Mouse (Mus musculus) myocyte (in vitro differentiated cells): ENCODE results near the gene Ccdc28a. TPM values are rescaled to one million over a fixed set of nuclear protein-coding genes. Genes with fewer than 3 reads are reported as not detected.

Source experiments
- H3K27me3 ChIP-seq: one replicate; pipeline ENCODE4 v1.6.1; 2011; ENCODE audit not compliant: control insufficient read depth, insufficient read depth, insufficient read length
- H3K36me3 ChIP-seq: one replicate; pipeline ENCODE4 v1.6.1; 2011; ENCODE audit not compliant: control insufficient read depth, insufficient read depth
- H3K4me2 ChIP-seq: one replicate; pipeline ENCODE4 v1.6.1; 2011; ENCODE audit warnings: low read depth, control low read depth
- H3K4me3 ChIP-seq: one replicate; pipeline ENCODE4 v1.5.1; 2011; ENCODE audit warnings: mild to moderate bottlenecking, control low read depth, moderate library complexity
- H3K79me2 ChIP-seq: one replicate; pipeline ENCODE4 v1.6.1; 2011; ENCODE audit not compliant: control insufficient read depth, insufficient read depth
- H3ac ChIP-seq: one replicate; pipeline ENCODE4 v1.6.1; 2011; ENCODE audit not compliant: control insufficient read depth, insufficient read length
- CEBPB ChIP-seq: IDR thresholded peaks from 2 replicates; pipeline ENCODE4 v1.6.1; 2011; ENCODE audit warnings: mild to moderate bottlenecking, moderate library complexity; ENCODE audit not compliant: poor library complexity, insufficient read depth, severe bottlenecking
- E2F4 ChIP-seq: IDR thresholded peaks from one replicate; pipeline ENCODE4 v1.6.1; 2011; ENCODE audit warnings: mild to moderate bottlenecking, control low read depth, moderate library complexity; ENCODE audit not compliant: insufficient read depth
- MAX ChIP-seq: IDR thresholded peaks from one replicate; pipeline ENCODE4 v1.6.1; 2011; ENCODE audit warnings: low read depth, mild to moderate bottlenecking, control low read depth
- MYOD1 ChIP-seq, 3 experiments: IDR thresholded peaks; one replicate each; pipeline ENCODE4 v1.6.1; 2011; ENCODE audit warnings: control low read depth in 2 of 3, low read depth in 2 of 3, mild to moderate bottlenecking in 2 of 3, moderate library complexity in 1 of 3; ENCODE audit not compliant: insufficient read length in 2 of 3, control insufficient read depth in 1 of 3
- MYOG ChIP-seq, 3 experiments: IDR thresholded peaks; one replicate each; pipeline ENCODE4 v1.6.1; 2011; ENCODE audit warnings: control low read depth in 2 of 3, low read depth in 2 of 3, mild to moderate bottlenecking in 2 of 3; ENCODE audit not compliant: insufficient read length in 2 of 3, control insufficient read depth in 1 of 3, insufficient read depth in 1 of 3
- POLR2A ChIP-seq: IDR thresholded peaks from one replicate; pipeline ENCODE4 v1.6.1; 2011; ENCODE audit warnings: low read depth, mild to moderate bottlenecking, control low read depth, moderate library complexity; ENCODE audit not compliant: insufficient read length
- POLR2AphosphoS2 ChIP-seq: IDR thresholded peaks from one replicate; pipeline ENCODE4 v1.6.1; 2011; ENCODE audit warnings: low read depth, control low read depth; ENCODE audit not compliant: insufficient read length
- REST ChIP-seq: IDR thresholded peaks from one replicate; pipeline ENCODE4 v1.6.1; 2011; ENCODE audit warnings: mild to moderate bottlenecking, control low read depth, moderate library complexity; ENCODE audit not compliant: insufficient read depth, insufficient read length
- SRF ChIP-seq: IDR thresholded peaks from one replicate; pipeline ENCODE4 v1.6.1; 2011; ENCODE audit warnings: low read depth; ENCODE audit not compliant: control insufficient read depth, insufficient read length
- TCF12 ChIP-seq: IDR thresholded peaks from one replicate; pipeline ENCODE4 v1.6.1; 2011; ENCODE audit warnings: mild to moderate bottlenecking, control low read depth; ENCODE audit not compliant: poor library complexity, insufficient read depth, severe bottlenecking
- TCF3 ChIP-seq: IDR thresholded peaks from one replicate; pipeline ENCODE4 v1.6.1; 2011; ENCODE audit warnings: low read depth, control low read depth; ENCODE audit not compliant: insufficient read length
- USF1 ChIP-seq: IDR thresholded peaks from one replicate; pipeline ENCODE4 v1.6.1; 2011; ENCODE audit warnings: low read depth, mild to moderate bottlenecking, control low read depth, moderate library complexity
- polyA plus RNA-seq: library from polyadenylated mRNA; unstranded; fragments of >200 nt; fragmentation: generic; extraction: Trizol; gene quantifications from one replicate; pipeline ENCODE4 v1.2.1, GENCODE M21; 2012; ENCODE audit warnings: missing spikeins

Gene Ccdc28a
- polyA plus RNA-seq, 1 experiment: 7.3 TPM

DNA sequence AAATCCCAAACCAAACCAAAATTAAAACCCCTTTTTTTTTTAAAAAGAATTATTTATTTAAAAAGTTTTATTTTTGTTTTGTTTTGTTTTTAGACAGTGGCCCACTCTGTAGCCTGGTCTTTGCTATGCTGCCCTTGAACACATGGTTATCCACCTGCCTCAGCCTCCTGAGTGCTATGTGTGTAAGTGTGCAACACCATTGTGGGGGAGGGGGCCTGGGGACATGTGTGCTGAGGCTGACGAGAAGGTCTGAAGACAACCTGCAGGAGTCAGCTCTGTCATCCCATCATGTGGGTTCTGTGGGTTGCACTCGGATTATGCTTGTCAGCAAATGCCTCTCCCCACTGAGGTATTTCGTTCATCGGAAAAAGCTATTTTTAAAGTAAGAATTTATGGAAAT lies 45.3 kb downstream of the Ccdc28a start:
- H3K4me2 ChIP-seq: no peak overlapping the region
- no peak overlapping the region for H3ac ChIP-seq
- H3K4me3 ChIP-seq: no peak overlapping the region
- peak in 2 of 3 experiments; percentile 29 to 55 for TF ChIP-seq MYOG (IDR thresholded peaks at IDR 0.05; ENCODE audit: control insufficient read depth in 1 of 3, insufficient read depth in 1 of 3, insufficient read length in 2 of 3, low read depth in 2 of 3)
- TF ChIP-seq USF1: no peak
- no peak for TF ChIP-seq POLR2AphosphoS2
- peak in 2 of 3 experiments; percentile 6 to 20 for TF ChIP-seq MYOD1 (IDR thresholded peaks at IDR 0.05; ENCODE audit: control insufficient read depth in 1 of 3, insufficient read length in 2 of 3, low read depth in 2 of 3)
- no peak for TF ChIP-seq SRF
- H3K27me3 ChIP-seq: no peaks in the 10 kb centered on the region
- H3K79me2 ChIP-seq: no peaks in the 10 kb centered on the region
- no peaks in the 10 kb centered on the region for H3K36me3 ChIP-seq

DNA sequence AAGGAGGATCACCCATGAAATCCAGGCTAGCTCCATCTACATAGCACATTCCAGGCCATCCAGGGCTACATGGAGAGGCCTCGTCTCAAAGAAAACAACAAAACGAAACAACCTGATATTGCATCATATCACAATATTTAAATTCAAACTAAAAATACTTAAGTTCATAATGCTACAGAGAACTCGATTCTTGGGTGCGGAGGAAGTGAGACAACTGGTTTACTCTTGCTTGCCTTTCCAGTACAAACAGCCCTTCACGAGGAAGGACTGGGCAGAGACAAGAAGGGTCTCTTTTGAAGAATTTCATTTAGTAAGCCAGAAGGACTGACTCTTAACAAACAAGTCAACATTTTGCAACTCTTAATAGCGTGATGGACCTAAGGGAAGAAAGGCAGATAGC lies 46.2 kb downstream of the Ccdc28a start:
- H3K36me3 ChIP-seq: no peaks in the 10 kb centered on the region
- no peaks in the 10 kb centered on the region for H3K27me3 ChIP-seq
- TF ChIP-seq TCF12 (no peak), POLR2AphosphoS2 (no peak), TCF3 (no peak), MYOG (IDR thresholded peaks at IDR 0.05; ENCODE audit: control insufficient read depth in 1 of 3, insufficient read depth in 1 of 3, insufficient read length in 2 of 3, low read depth in 2 of 3) (no peak), E2F4 (no peak), USF1 (no peak), MAX (no peak), REST (no peak), POLR2A (no peak), SRF (no peak), CEBPB (no peak), MYOD1 (IDR thresholded peaks at IDR 0.05; ENCODE audit: control insufficient read depth in 1 of 3, insufficient read length in 2 of 3, low read depth in 2 of 3) (no peak)
- H3K4me3 ChIP-seq: no peak overlapping the region
- H3ac ChIP-seq: no peak overlapping the region
- H3K79me2 ChIP-seq: no peaks in the 10 kb centered on the region
- H3K4me2 ChIP-seq: no peak overlapping the region

DNA sequence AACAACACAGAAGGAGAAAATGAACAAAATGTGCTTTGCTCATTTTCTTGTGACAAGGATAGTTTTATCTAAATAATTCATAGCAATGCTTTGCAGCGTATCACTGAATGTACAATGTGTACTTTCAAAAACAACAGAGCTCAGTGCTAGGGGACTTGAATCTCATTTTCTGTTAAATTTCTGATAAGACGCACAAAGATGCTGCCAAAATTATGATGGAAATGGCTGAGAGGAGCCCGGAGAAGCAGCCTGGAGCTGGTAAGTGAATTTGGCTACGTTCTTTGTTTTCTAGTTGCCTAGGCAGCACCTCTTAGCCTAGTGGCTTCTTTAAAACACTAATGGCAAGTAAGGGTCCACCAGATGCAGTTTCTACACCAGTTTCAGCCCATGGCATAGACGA lies 52.6 kb downstream of the Ccdc28a start:
- no peaks in the 10 kb centered on the region for H3K79me2 ChIP-seq
- no peak overlapping the region for H3K4me3 ChIP-seq
- H3K36me3 ChIP-seq: no peaks in the 10 kb centered on the region
- TF ChIP-seq SRF (no peak), CEBPB (no peak), MYOG (IDR thresholded peaks at IDR 0.05; ENCODE audit: control insufficient read depth in 1 of 3, insufficient read depth in 1 of 3, insufficient read length in 2 of 3, low read depth in 2 of 3) (no peak), POLR2AphosphoS2 (no peak), MYOD1 (IDR thresholded peaks at IDR 0.05; ENCODE audit: control insufficient read depth in 1 of 3, insufficient read length in 2 of 3, low read depth in 2 of 3) (no peak), E2F4 (no peak), TCF3 (no peak), POLR2A (no peak), REST (no peak), TCF12 (no peak), USF1 (no peak), MAX (no peak)
- no peak overlapping the region for H3ac ChIP-seq
- no peak overlapping the region for H3K4me2 ChIP-seq
- H3K27me3 ChIP-seq: no peaks in the 10 kb centered on the region

DNA sequence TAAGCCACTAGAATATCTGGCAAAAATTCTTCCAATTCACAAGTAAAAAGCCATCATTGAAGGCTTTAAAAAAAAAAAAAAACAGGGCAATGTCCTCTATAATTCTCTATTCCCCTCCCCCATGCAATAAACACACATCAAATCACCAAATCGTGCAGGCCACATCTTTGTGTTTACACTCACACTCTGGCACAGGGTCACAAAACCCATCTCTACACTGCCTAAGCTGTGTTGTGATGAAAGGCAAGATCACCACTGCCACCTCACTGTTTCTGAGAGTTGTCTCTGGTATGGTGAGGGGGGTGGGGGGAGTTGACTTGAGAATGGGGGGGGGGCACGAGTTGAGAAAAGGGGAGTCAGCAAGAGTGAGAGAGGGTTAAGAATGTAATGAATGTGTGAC lies 57.5 kb downstream of the Ccdc28a start:
- no peaks in the 10 kb centered on the region for H3K79me2 ChIP-seq
- no peak overlapping the region for H3ac ChIP-seq
- no peaks in the 10 kb centered on the region for H3K36me3 ChIP-seq
- TF ChIP-seq MAX (no peak), POLR2A (no peak), TCF3 (no peak), MYOG (IDR thresholded peaks at IDR 0.05; ENCODE audit: control insufficient read depth in 1 of 3, insufficient read depth in 1 of 3, insufficient read length in 2 of 3, low read depth in 2 of 3) (no peak), POLR2AphosphoS2 (no peak), E2F4 (no peak), SRF (no peak), REST (no peak), TCF12 (no peak), CEBPB (no peak), MYOD1 (IDR thresholded peaks at IDR 0.05; ENCODE audit: control insufficient read depth in 1 of 3, insufficient read length in 2 of 3, low read depth in 2 of 3) (no peak), USF1 (no peak)
- no peak overlapping the region for H3K4me2 ChIP-seq
- no peak overlapping the region for H3K4me3 ChIP-seq
- H3K27me3 ChIP-seq: no peaks in the 10 kb centered on the region

DNA sequence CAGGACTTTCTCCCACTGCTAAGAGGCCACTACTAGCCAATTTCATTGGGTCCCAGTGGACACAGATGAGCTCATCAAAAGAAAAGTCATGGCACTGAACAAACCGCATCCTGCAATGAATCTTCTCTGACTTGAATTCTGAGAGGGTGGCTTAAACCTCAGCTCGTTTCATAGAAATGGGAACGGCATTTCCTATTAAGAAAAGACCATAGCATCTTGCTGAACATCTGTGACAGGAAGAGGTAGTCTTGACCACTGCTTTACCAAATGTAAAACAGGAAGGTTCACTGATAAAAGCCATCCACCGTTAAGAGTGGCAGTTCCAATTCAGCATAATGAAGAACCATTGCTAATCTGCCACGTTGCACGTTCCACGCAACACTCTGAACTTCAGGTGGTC lies 58.1 kb downstream of the Ccdc28a start:
- Histone ChIP-seq H3K27me3 (no peaks in the 10 kb centered on the region), H3K4me2 (no peak overlapping the region), H3ac (no peak overlapping the region), H3K4me3 (no peak overlapping the region), H3K79me2 (no peaks in the 10 kb centered on the region), H3K36me3 (no peaks in the 10 kb centered on the region)
- TF ChIP-seq POLR2AphosphoS2 (no peak), E2F4 (no peak), MYOG (IDR thresholded peaks at IDR 0.05; ENCODE audit: control insufficient read depth in 1 of 3, insufficient read depth in 1 of 3, insufficient read length in 2 of 3, low read depth in 2 of 3) (no peak), TCF12 (no peak), USF1 (no peak), TCF3 (no peak), POLR2A (no peak), REST (no peak), SRF (no peak), CEBPB (no peak), MAX (no peak), MYOD1 (IDR thresholded peaks at IDR 0.05; ENCODE audit: control insufficient read depth in 1 of 3, insufficient read length in 2 of 3, low read depth in 2 of 3) (no peak)
